8 mouse cellular contexts compared by ENCODE assay signal in genomic region chr17:28290262-28290661, GRCm38 (mm10). TPM values are rescaled to one million over a fixed set of nuclear protein-coding genes. Genes with fewer than 3 reads are reported as not detected.
DNase-seq lines count a peak whose midpoint lies in the region; ATAC-seq and TF ChIP-seq lines count a peak whose summit lies in the region.

No protein-coding gene starts in this region.

- 60% methylated on average over 3 of the region's 3 CpGs for WGBS in liver, embryonic 15.5 days (ENCODE audit: insufficient replicate concordance)
- 76% methylated on average over 3 of the region's 3 CpGs for WGBS in liver, embryonic 11.5 days
- 86% methylated on average over 3 of the region's 3 CpGs for WGBS in limb, embryonic 10.5 days
- 59% methylated on average over 3 of the region's 3 CpGs for WGBS in stomach, postnatal 0 days

- TF ChIP-seq CTCF in stomach, postnatal 0 days (IDR thresholded peaks at IDR 0.05; ENCODE audit: low read depth): no peak

- H3K9ac ChIP-seq in liver, embryonic 15.5 days: no peak overlapping the region
- H3K9ac ChIP-seq in liver, embryonic 11.5 days (ENCODE audit: low read depth, low read length): no peak overlapping the region
- no peak overlapping the region for H3K9ac ChIP-seq in stomach, postnatal 0 days (ENCODE audit: low read length)

- H3K4me2 ChIP-seq in liver, embryonic 15.5 days: no peak overlapping the region
- H3K4me2 ChIP-seq in liver, embryonic 11.5 days: no peak overlapping the region
- no peak overlapping the region for H3K4me2 ChIP-seq in stomach, postnatal 0 days (replicated peaks; ENCODE audit: low read depth)

- peak; percentile 48 for ATAC-seq in liver, embryonic 15.5 days (ENCODE audit: insufficient read depth)
- no peak for ATAC-seq in liver, embryonic 11.5 days (replicated peaks; ENCODE audit: low FRiP score)
- peak; percentile 73 for ATAC-seq in stomach, postnatal 0 days (ENCODE audit: low FRiP score, low TSS enrichment)
- no peak for ATAC-seq in erythroblast, adult 5-6 weeks (replicated peaks; ENCODE audit: low FRiP score, poor library complexity, severe bottlenecking)

- H3K4me1 ChIP-seq in liver, embryonic 15.5 days (replicated peaks): peaks cover 58% of the 10 kb centered on the region
- H3K4me1 ChIP-seq in liver, embryonic 11.5 days (replicated peaks; ENCODE audit: control insufficient read depth, insufficient read depth, low read length): peaks cover 33% of the 10 kb centered on the region
- peaks cover 39% of the 10 kb centered on the region for H3K4me1 ChIP-seq in limb, embryonic 10.5 days
- no peaks in the 10 kb centered on the region for H3K4me1 ChIP-seq in stomach, postnatal 0 days (replicated peaks; ENCODE audit: control insufficient read depth, insufficient read depth)

- peak; percentile 48 to 69 for DNase-seq in cerebellum, postnatal 14 days
- DNase-seq in cerebellum, postnatal 36 days: no peak
- DNase-seq in liver, embryonic 11.5 days (ENCODE audit: low spot score): no peak
- no peak for DNase-seq in limb, embryonic 10.5 days (ENCODE audit: low spot score)
- peak; percentile 86 for DNase-seq in stomach, postnatal 0 days (ENCODE audit: low spot score)
- no peak for DNase-seq in thymus, postnatal 14 days

- H3K36me3 ChIP-seq in liver, embryonic 15.5 days (replicated peaks): 0 out of 2 replicates have a peak, but pooled peaks cover 2% of the 10 kb centered on the region
- H3K36me3 ChIP-seq in liver, embryonic 11.5 days (ENCODE audit: control insufficient read depth, insufficient read depth, low read length): peaks cover 3% of the 10 kb centered on the region; the same call in 1 of the 2 replicates
- H3K36me3 ChIP-seq in limb, embryonic 10.5 days: peaks cover 23% of the 10 kb centered on the region
- peaks cover 5% of the 10 kb centered on the region; the same call in 1 of the 2 replicates for H3K36me3 ChIP-seq in stomach, postnatal 0 days (ENCODE audit: control insufficient read depth, insufficient read depth, low read length)

- H3K9me3 ChIP-seq in liver, embryonic 15.5 days (replicated peaks): no peaks in the 10 kb centered on the region
- no peaks in the 10 kb centered on the region for H3K9me3 ChIP-seq in liver, embryonic 11.5 days (ENCODE audit: control insufficient read depth, low read length)
- H3K9me3 ChIP-seq in limb, embryonic 10.5 days (replicated peaks): no peaks in the 10 kb centered on the region
- H3K9me3 ChIP-seq in stomach, postnatal 0 days (ENCODE audit: control insufficient read depth, low read length): no peaks in the 10 kb centered on the region

- no peak for TF ChIP-seq EP300 in stomach, postnatal 0 days (optimal IDR thresholded peaks at IDR 0.05)

- 0 out of 2 replicates have a peak overlapping the region, but pooled peaks have one; percentile 21 for H3K27ac ChIP-seq in liver, embryonic 15.5 days (replicated peaks)
- H3K27ac ChIP-seq in liver, embryonic 11.5 days (ENCODE audit: low read depth, low read length): no peak overlapping the region
- H3K27ac ChIP-seq in limb, embryonic 10.5 days: peak overlapping the region; percentile 37; the same call in 1 of the 2 replicates
- H3K27ac ChIP-seq in stomach, postnatal 0 days (replicated peaks): peak overlapping the region; percentile 65

- no peaks in the 10 kb centered on the region for H3K27me3 ChIP-seq in liver, embryonic 15.5 days
- no peaks in the 10 kb centered on the region for H3K27me3 ChIP-seq in liver, embryonic 11.5 days (replicated peaks; ENCODE audit: control insufficient read depth, insufficient read depth, low read length)
- no peaks in the 10 kb centered on the region for H3K27me3 ChIP-seq in limb, embryonic 10.5 days (ENCODE audit: low read depth, poor library complexity, severe bottlenecking)
- no peaks in the 10 kb centered on the region for H3K27me3 ChIP-seq in stomach, postnatal 0 days (ENCODE audit: control insufficient read depth, insufficient read depth, low read length)

- H3K4me3 ChIP-seq in liver, embryonic 15.5 days (replicated peaks): no peak overlapping the region
- H3K4me3 ChIP-seq in liver, embryonic 11.5 days (ENCODE audit: low read depth, low read length): no peak overlapping the region
- no peak overlapping the region for H3K4me3 ChIP-seq in limb, embryonic 10.5 days
- no peak overlapping the region for H3K4me3 ChIP-seq in stomach, postnatal 0 days (ENCODE audit: low read depth, low read length)

RNA-seq across cellular contexts. Expression of gene Fance, which starts 23.1 kb away (rescaled TPM):
- 9.4 and 11.0 TPM in 2 replicates for polyA plus RNA-seq in liver, embryonic 15.5 days (2015; fragmentation: Nextera tagmentation; extraction: Ambion mirVana)
- polyA plus RNA-seq in liver, embryonic 11.5 days (2014; fragmentation: Nextera tagmentation; extraction: Ambion mirVana): 30.2 and 31.1 TPM in 2 replicates
- 32.9 and 35.5 TPM in 2 replicates for polyA plus RNA-seq in limb, embryonic 10.5 days (2016; fragmentation: Nextera tagmentation; extraction: Ambion mirVana)
- polyA plus RNA-seq in stomach, postnatal 0 days (2015; fragmentation: Nextera tagmentation; extraction: Ambion mirVana): 19.2 and 20.4 TPM in 2 replicates
- total RNA-seq in erythroblast, adult 5-6 weeks (2015; ENCODE audit: low replicate concordance): 23.1 TPM in 1 of 2 replicates, not detected in the other
- total RNA-seq in erythroblast, adult 5-6 weeks (2017; ENCODE audit: low replicate concordance): 0.68 and 8.4 TPM in 2 replicates

RNA-seq across cellular contexts. Expression of gene Rpl10a, which starts 38.0 kb away (rescaled TPM):
- polyA plus RNA-seq in liver, embryonic 15.5 days (2015; fragmentation: Nextera tagmentation; extraction: Ambion mirVana): 280 and 313 TPM in 2 replicates
- 683 and 733 TPM in 2 replicates for polyA plus RNA-seq in liver, embryonic 11.5 days (2014; fragmentation: Nextera tagmentation; extraction: Ambion mirVana)
- 502 and 576 TPM in 2 replicates for polyA plus RNA-seq in limb, embryonic 10.5 days (2016; fragmentation: Nextera tagmentation; extraction: Ambion mirVana)
- polyA plus RNA-seq in stomach, postnatal 0 days (2015; fragmentation: Nextera tagmentation; extraction: Ambion mirVana): 491 and 514 TPM in 2 replicates
- total RNA-seq in erythroblast, adult 5-6 weeks (2015; ENCODE audit: low replicate concordance): 515 and 525 TPM in 2 replicates
- total RNA-seq in erythroblast, adult 5-6 weeks (2017; ENCODE audit: low replicate concordance): 92.4 and 200 TPM in 2 replicates

RNA-seq across cellular contexts. Expression of gene Ppard, which starts 57.8 kb away (rescaled TPM):
- 0.86 and 0.89 TPM in 2 replicates for polyA plus RNA-seq in liver, embryonic 15.5 days (2015; fragmentation: Nextera tagmentation; extraction: Ambion mirVana)
- polyA plus RNA-seq in liver, embryonic 11.5 days (2014; fragmentation: Nextera tagmentation; extraction: Ambion mirVana): 1.6 and 2.3 TPM in 2 replicates
- 1.9 and 2.3 TPM in 2 replicates for polyA plus RNA-seq in limb, embryonic 10.5 days (2016; fragmentation: Nextera tagmentation; extraction: Ambion mirVana)
- polyA plus RNA-seq in stomach, postnatal 0 days (2015; fragmentation: Nextera tagmentation; extraction: Ambion mirVana): 3.1 and 3.4 TPM in 2 replicates
- total RNA-seq in erythroblast, adult 5-6 weeks (2015; ENCODE audit: low replicate concordance): 0.21 and 0.77 TPM in 2 replicates
- total RNA-seq in erythroblast, adult 5-6 weeks (2017; ENCODE audit: low replicate concordance): 0.94 TPM in 1 of 2 replicates, not detected in the other

Comparison
In these comparisons a context has a peak if more than half of its experiments do, and no peak if none do; other contexts are left out.
1. DNase-seq: peak in cerebellum, postnatal 14 days (2 of 2) and stomach, postnatal 0 days (single experiment); none in cerebellum, postnatal 36 days (0 of 2), liver, embryonic 11.5 days (single experiment), limb, embryonic 10.5 days (single experiment) and thymus, postnatal 14 days (single experiment).
2. ATAC-seq: peak in liver, embryonic 15.5 days (single experiment) and stomach, postnatal 0 days (single experiment); none in liver, embryonic 11.5 days (single experiment) and erythroblast, adult 5-6 weeks (single experiment).